Mouse (Mus musculus): ENCODE measurements around the gene Zmiz1. TPM values are rescaled to one million over a fixed set of nuclear protein-coding genes. Genes with fewer than 3 reads are reported as not detected.

The Zmiz1 gene
- polyA plus RNA-seq, 1 experiment from 2014 or later: 18.0 TPM

- Histone ChIP-seq H3K4me1 (ENCODE audit: insufficient read depth, low read depth, low read length) (no peaks in the 10 kb centered on the region), H3K9me3 (ENCODE audit: low read length) (no peaks in the 10 kb centered on the region), H3K9ac (replicated peaks; ENCODE audit: low read depth) (no peak overlapping the region), H3K4me2 (replicated peaks; ENCODE audit: low read depth, low read length) (no peak overlapping the region), H3K27ac (ENCODE audit: low read length) (no peak overlapping the region), H3K4me3 (ENCODE audit: low read depth, low read length) (no peak overlapping the region), H3K36me3 (ENCODE audit: insufficient read depth, low read length) (no peaks in the 10 kb centered on the region), H3K27me3 (replicated peaks; ENCODE audit: insufficient read depth, low read length) (no peaks in the 10 kb centered on the region)
- DNase-seq (ENCODE audit: low spot score) (no peak), ATAC-seq (no peak)
- 72% methylated on average over 12 of the region's 12 CpGs for WGBS
- no peak for TF ChIP-seq CTCF (IDR thresholded peaks at IDR 0.05)
- no peak for TF ChIP-seq EP300 (IDR thresholded peaks at IDR 0.05)
These were observed 171.1 kb downstream of the Zmiz1 start for GRCm38 (mm10) chr14:25629866-25630606.

DNA sequence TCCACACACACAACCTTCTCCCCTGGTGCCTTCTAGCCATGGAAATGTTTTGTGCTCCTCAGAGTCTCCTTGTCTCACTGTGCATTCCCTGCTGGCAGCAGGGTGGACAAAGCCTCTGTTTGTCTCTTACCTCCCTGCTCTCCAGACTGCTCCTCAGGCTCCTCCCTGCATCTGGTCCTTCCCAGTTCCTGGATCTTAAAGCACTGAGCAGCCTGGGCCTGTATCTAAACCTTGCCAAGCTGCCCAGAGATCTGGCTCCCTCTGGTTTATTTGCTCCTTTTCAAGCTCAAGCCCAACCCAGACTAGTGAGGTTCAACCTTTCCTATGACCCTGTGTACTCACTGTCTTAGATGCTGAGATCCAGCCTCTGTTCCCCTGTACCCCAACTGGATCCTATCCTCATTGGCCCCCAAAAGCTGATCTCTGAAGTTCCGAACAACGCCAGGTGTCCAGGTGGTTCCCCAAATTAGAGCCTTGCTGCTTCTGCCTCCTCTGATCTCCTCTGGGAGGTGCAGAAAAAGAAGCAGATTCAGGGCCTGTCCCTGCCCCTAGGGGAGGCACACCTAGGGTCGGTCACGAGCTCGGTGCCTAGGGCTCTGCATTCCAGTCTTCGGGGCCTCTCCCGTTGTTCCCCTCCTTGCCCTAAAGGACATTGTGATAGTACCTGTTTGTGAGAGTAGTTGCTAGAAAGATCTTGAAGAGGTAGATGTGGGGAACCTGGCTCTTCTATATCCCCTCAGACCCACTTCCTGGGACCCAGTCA lies 171.8 kb downstream of the Zmiz1 start:
- Histone ChIP-seq H3K9me3 (ENCODE audit: low read length) (no peaks in the 10 kb centered on the region), H3K9ac (replicated peaks; ENCODE audit: low read depth) (no peak overlapping the region), H3K27me3 (replicated peaks; ENCODE audit: insufficient read depth, low read length) (no peaks in the 10 kb centered on the region), H3K4me2 (replicated peaks; ENCODE audit: low read depth, low read length) (no peak overlapping the region), H3K27ac (ENCODE audit: low read length) (no peak overlapping the region; the same call in 1 of the 2 replicates), H3K36me3 (ENCODE audit: insufficient read depth, low read length) (no peaks in the 10 kb centered on the region), H3K4me1 (ENCODE audit: insufficient read depth, low read depth, low read length) (no peaks in the 10 kb centered on the region), H3K4me3 (ENCODE audit: low read depth, low read length) (no peak overlapping the region)
- ATAC-seq (no peak), DNase-seq (ENCODE audit: low spot score) (no peak)
- WGBS: 87% methylated on average over 7 of the region's 7 CpGs
- TF ChIP-seq CTCF (IDR thresholded peaks at IDR 0.05): no peak
- TF ChIP-seq EP300 (IDR thresholded peaks at IDR 0.05): no peak

- DNase-seq (ENCODE audit: low spot score): no peak
- Histone ChIP-seq H3K9me3 (ENCODE audit: low read length) (no peaks in the 10 kb centered on the region), H3K4me3 (ENCODE audit: low read depth, low read length) (no peak overlapping the region), H3K4me1 (ENCODE audit: insufficient read depth, low read depth, low read length) (no peaks in the 10 kb centered on the region), H3K9ac (replicated peaks; ENCODE audit: low read depth) (no peak overlapping the region), H3K4me2 (replicated peaks; ENCODE audit: low read depth, low read length) (no peak overlapping the region), H3K27me3 (replicated peaks; ENCODE audit: insufficient read depth, low read length) (no peaks in the 10 kb centered on the region), H3K27ac (ENCODE audit: low read length) (no peak overlapping the region), H3K36me3 (ENCODE audit: insufficient read depth, low read length) (0 out of 2 replicates have a peak, but pooled peaks cover under 1% of the 10 kb centered on the region)
- WGBS: 74% methylated on average over 6 of the region's 6 CpGs
- no peak for ATAC-seq
- no peak for TF ChIP-seq CTCF (IDR thresholded peaks at IDR 0.05)
- TF ChIP-seq EP300 (IDR thresholded peaks at IDR 0.05): no peak
These were observed 172.5 kb downstream of the Zmiz1 start for GRCm38 (mm10) chr14:25631481-25631880.

DNA sequence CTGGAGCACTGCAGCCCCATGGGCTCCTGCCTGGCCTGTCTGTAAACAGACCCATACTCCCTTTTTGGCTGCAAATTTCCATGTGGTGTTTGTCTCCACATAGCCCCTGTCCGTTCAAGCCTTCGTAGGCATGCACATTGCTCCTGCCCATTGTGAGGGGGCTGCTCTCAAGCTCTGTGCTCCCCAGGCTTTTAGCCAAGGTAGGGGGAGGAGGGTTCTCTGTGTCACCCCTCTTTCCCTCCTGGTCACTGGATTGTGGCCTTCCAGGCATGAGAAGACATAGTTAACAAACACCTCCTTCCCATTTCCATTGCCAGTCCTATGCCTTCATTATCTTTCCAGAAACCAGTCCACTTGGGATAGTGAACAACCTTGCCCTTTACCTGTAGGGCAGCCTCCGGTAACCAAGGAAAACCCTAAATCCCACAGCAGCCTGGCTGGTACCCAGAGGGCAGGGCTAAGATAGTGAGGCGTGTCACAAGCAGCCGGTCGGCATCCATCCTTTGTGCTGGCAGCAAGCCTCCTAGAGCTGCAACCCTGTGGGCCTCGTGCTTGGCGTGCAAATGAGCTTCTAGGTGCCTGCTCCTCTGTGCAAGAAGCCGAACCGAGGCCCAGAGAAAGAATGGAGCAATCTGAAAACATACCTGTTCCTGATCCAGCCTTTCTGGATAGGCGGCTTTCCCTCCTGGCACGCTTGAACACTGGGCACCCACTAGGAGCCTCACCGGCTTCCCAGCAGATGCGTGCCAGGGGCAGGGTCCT lies 174.7 kb downstream of the Zmiz1 start:
- ATAC-seq (no peak), DNase-seq (ENCODE audit: low spot score) (no peak)
- H3K9me3 ChIP-seq (ENCODE audit: low read length): no peaks in the 10 kb centered on the region
- no peak overlapping the region for H3K4me3 ChIP-seq (ENCODE audit: low read depth, low read length)
- 0 out of 2 replicates have a peak, but pooled peaks cover 14% of the 10 kb centered on the region for H3K36me3 ChIP-seq (ENCODE audit: insufficient read depth, low read length)
- H3K27ac ChIP-seq (ENCODE audit: low read length): no peak overlapping the region
- no peaks in the 10 kb centered on the region for H3K4me1 ChIP-seq (ENCODE audit: insufficient read depth, low read depth, low read length)
- no peaks in the 10 kb centered on the region for H3K27me3 ChIP-seq (replicated peaks; ENCODE audit: insufficient read depth, low read length)
- no peak overlapping the region for H3K4me2 ChIP-seq (replicated peaks; ENCODE audit: low read depth, low read length)
- no peak overlapping the region for H3K9ac ChIP-seq (replicated peaks; ENCODE audit: low read depth)
- WGBS: 70% methylated on average over 14 of the region's 14 CpGs
- TF ChIP-seq CTCF (IDR thresholded peaks at IDR 0.05) (no peak), EP300 (IDR thresholded peaks at IDR 0.05) (no peak)

DNA sequence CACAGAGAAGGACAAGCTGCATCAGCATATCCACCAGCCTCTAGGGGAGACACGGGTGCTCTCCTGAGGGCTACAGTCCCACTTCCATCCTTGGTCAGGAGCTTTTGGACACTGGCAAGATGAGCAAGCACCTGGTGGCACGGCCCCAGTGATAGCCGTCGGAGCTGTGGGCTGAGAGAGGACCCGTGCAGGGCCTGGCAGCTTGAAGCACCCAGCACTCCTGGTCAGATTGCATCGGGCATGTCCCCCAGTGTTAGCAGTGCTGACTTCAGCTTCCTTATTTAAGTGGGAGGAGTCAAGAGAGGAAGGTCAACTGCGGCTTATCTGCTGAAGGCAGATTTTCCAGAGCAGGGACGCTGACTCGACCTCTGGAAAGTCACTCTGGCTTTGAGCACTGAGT lies 175.3 kb downstream of the Zmiz1 start:
- H3K27ac ChIP-seq (ENCODE audit: low read length): no peak overlapping the region
- 0 out of 2 replicates have a peak, but pooled peaks cover 14% of the 10 kb centered on the region for H3K36me3 ChIP-seq (ENCODE audit: insufficient read depth, low read length)
- no peak overlapping the region for H3K9ac ChIP-seq (replicated peaks; ENCODE audit: low read depth)
- H3K4me2 ChIP-seq (replicated peaks; ENCODE audit: low read depth, low read length): no peak overlapping the region
- H3K9me3 ChIP-seq (ENCODE audit: low read length): no peaks in the 10 kb centered on the region
- DNase-seq (ENCODE audit: low spot score) (peak; percentile 32), ATAC-seq (no peak)
- no peak overlapping the region for H3K4me3 ChIP-seq (ENCODE audit: low read depth, low read length)
- WGBS: 38% methylated on average over 9 of the region's 9 CpGs
- H3K27me3 ChIP-seq (replicated peaks; ENCODE audit: insufficient read depth, low read length): no peaks in the 10 kb centered on the region
- no peaks in the 10 kb centered on the region for H3K4me1 ChIP-seq (ENCODE audit: insufficient read depth, low read depth, low read length)
- TF ChIP-seq EP300 (IDR thresholded peaks at IDR 0.05): no peak
- no peak for TF ChIP-seq CTCF (IDR thresholded peaks at IDR 0.05)

- TF ChIP-seq CTCF (IDR thresholded peaks at IDR 0.05): no peak
- no peak for TF ChIP-seq EP300 (IDR thresholded peaks at IDR 0.05)
- no peak overlapping the region for H3K4me3 ChIP-seq (ENCODE audit: low read depth, low read length)
- 78% methylated on average over 12 of the region's 12 CpGs for WGBS
- no peak overlapping the region for H3K9ac ChIP-seq (replicated peaks; ENCODE audit: low read depth)
- ATAC-seq: no peak
- no peak overlapping the region for H3K4me2 ChIP-seq (replicated peaks; ENCODE audit: low read depth, low read length)
- no peaks in the 10 kb centered on the region for H3K27me3 ChIP-seq (replicated peaks; ENCODE audit: insufficient read depth, low read length)
- no peaks in the 10 kb centered on the region for H3K4me1 ChIP-seq (ENCODE audit: insufficient read depth, low read depth, low read length)
- no peak overlapping the region for H3K27ac ChIP-seq (ENCODE audit: low read length)
- no peaks in the 10 kb centered on the region for H3K9me3 ChIP-seq (ENCODE audit: low read length)
- H3K36me3 ChIP-seq (ENCODE audit: insufficient read depth, low read length): 0 out of 2 replicates have a peak, but pooled peaks cover 14% of the 10 kb centered on the region
- no peak for DNase-seq (ENCODE audit: low spot score)
These were observed 176.8 kb downstream of the Zmiz1 start for GRCm38 (mm10) chr14:25635746-25636145.
